Mouse (Mus musculus) testis, postnatal 14 days (tissue): ENCODE measurements at regions not wholly inside any gene's neighbourhood (a gene's known extent, or its start where the extent isn't known, plus 50 kb on each side); places are given as distances from the start of the nearest gene placed in this dataset.

ENCODE experiments used
- DNase-seq: peaks from one replicate; pipeline ENCODE4 v3.0.0; 2021; ENCODE audit warnings: low spot score

DNA sequence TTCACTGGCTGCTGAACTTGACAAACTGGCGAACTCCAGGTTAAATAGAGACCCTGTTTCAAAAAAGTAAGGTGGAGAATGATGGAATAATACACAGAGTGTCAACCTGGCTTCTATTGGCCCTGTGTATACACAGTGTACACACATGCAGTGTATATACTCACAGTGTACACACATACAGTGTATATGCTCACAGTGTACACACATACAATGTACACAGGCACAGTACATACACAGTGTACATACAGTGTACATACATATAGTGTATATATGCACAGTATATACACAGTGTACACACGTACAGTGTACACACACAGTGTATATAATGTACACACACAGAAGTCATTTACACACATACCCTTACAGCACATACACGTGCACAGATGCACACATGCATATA is 52.4 kb upstream of the Aldh1b1 start:
- DNase-seq, result no peak

DNA sequence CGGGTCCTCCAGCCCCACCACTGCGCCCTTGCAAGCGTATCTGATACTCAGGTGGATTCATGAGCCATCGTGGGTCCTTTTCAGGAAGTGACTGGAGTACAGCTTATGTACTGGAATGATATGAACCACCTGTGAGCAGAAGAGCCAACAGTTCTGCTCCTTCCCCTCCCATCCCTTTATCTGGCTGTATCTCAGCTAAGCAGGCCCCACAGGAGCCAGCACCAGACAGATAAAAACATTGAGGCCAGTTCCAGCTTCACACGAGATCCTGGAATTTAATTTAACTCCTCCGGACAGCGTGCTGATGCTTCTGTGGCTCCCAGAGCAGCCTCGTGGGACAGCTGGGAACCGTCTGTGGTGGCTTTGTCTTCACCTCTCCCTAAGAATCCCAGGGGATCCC is 53.1 kb upstream of the Aldh1b1 start:
- no peak for DNase-seq

DNA sequence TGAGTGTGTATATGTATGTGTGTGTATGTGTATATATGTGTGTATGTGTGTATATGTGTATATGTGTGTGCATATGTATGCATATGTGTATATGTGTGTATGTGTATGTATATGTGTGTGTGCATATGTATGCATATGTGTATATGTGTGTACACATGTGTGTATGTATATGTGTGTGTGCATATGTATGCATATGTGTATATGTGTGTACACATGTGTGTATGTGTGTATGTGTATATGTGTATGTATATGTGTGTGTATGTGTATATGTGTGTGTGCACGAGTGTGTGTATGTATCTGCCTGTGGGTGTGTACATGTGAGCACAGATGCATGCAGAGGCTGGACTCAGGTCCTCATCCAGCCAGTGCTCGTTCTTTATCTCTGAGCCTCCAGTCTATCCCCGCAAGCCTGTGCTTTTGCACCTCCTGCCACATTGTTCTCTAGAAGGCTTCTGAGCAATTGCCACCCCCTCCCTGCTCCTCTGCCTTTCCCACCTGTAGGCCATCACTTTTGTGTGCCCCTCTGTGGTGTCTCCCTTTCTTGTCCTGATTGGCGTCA is 53.9 kb upstream of the Aldh1b1 start:
- no peak for DNase-seq

DNA sequence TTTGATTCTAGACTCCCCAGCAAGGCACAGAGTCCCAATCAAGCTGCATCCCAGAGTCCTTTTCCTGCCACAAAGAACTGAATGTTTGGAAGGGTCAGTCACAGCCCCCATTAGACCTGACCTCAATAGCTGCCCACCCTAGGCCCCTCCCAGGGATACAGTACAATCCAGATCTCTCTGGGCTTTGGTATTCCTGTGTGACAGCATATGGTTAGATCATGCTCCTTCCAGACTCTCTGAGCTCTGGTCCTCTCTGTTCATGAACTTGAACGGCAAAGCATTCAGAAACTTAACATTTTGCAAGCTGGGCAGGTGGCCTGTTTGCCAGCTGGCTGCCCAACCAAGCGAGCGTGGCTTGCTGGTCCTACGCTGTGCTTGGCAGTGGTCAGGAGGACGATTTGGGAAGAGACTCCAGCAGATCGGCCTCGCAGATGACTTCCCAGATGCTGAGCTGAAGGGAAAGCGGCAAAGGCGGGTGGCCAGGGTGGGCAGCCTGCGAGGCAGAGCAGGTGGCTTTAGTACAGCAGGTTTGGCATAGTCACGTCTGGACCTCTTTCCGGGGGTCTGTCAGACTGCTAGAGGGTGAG is 58.0 kb upstream of the Aldh1b1 start:
- DNase-seq, result no peak

- DNase-seq, result no peak
Measured at GRCm38 (mm10) chr4:45740319-45740718, 58.5 kb upstream of the Aldh1b1 start.

DNA sequence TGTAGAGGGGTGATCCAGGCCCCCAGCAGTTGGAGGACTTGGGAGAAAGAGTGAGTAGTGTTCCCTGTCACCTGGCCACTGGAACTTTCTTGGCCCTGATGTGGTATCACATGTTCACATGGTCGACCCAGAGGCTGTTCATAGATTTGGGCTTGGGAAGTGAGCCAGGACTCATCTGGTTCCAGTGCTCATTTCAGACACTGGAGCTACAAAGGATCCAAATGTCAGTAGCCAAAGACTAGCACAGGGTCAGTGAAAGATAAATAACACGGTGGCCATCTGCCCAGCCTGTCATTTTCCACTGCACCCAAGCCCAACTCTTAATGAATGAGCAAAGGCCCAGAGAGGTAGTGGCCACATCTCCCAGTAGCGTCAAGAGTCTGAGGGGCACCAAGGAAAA is 59.1 kb upstream of the Aldh1b1 start:
- DNase-seq, result no peak

DNA sequence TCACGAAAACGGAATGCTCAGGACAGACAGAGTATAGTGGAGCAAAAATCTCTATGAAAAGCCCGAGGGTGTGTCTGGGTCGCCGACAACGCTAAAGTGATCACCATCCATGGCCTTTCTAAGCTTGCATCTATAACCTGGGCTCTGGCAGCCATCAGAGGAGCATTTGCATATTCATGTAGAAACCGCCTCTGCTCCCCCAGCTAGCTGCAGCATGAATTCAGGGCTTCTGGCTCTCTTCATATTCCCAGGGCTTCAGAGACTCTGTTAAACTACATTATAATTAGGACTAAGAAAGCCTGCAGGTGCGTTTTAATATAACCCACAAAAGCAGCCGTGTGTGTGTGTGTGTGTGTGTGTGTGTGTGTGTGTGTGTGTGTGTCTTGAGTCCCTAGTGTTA is 59.7 kb upstream of the Aldh1b1 start:
- DNase-seq, result no peak

GRCm38 (mm10) chr4:45738746-45739145 is 60.1 kb upstream of the Aldh1b1 start:
- no peak for DNase-seq

- no peak for DNase-seq
Measured at GRCm38 (mm10) chr4:45736215-45736815, 62.5 kb upstream of the Aldh1b1 start.

- DNase-seq, result no peak
Measured at GRCm38 (mm10) chr4:45734011-45734410, 64.8 kb upstream of the Aldh1b1 start.

GRCm38 (mm10) chr4:45730862-45731831 is 67.7 kb upstream of the Aldh1b1 start:
- no peak for DNase-seq

- DNase-seq, result no peak
Measured at GRCm38 (mm10) chr4:45729801-45730200, 69.0 kb upstream of the Aldh1b1 start.

DNA sequence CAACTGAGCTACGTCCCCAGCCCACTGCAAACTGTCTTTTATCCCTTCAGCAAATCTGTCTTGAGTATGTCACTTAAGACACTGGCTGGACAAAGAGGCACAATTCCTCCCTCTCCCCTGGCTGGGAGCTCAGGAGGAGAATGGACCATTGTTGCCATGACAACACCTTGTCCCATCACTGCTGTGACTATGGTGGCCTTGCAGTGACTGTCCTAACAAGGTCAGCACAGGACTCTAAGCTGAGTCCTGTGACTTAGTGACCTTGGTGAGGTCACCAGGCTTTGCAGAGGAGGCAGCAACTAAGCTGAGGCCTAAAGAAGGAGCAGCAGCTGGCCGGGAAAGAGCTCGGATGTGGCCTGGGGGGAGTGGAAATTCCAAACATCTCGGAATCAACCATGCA is 70.0 kb upstream of the Aldh1b1 start:
- DNase-seq, result no peak

DNA sequence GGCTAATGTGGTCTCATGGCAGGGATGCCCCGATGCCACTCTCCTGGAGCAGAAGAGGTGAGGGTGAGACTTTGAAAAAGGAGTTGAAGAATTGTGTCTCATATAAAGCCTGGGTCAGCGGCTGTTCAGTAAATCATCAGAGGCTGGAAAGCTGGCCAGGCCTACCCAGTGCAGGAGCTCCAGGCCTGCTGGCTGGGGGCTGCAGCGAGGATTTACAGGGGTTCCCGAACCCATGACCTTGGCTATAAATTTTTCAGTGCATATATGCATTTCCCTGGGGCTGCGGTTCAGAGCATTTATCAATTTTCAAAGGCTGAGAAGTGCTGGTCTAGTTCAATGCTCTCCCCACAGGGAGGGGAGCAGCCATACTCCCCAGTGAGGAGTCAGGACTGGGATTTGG is 70.9 kb upstream of the Aldh1b1 start:
- no peak for DNase-seq

DNA sequence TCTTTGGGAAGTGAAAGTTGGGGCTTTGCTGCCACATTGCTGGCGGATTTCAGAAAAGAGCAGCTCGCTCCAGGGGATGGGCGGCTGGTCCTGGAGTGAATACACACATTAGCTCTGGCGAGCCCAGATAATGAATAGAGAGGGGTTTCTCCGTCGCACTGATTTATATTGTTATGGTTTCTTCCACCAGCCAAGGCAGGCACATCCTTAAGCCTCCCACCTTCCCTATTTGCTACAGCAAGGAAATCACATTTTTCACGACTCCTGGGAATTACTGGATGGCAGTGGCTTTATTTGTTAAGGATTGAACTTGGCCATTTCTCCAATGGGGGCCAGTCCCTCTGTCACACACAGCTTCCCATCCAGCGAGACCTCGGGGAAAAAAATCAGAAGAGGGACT is 71.3 kb upstream of the Aldh1b1 start:
- DNase-seq, result no peak

DNA sequence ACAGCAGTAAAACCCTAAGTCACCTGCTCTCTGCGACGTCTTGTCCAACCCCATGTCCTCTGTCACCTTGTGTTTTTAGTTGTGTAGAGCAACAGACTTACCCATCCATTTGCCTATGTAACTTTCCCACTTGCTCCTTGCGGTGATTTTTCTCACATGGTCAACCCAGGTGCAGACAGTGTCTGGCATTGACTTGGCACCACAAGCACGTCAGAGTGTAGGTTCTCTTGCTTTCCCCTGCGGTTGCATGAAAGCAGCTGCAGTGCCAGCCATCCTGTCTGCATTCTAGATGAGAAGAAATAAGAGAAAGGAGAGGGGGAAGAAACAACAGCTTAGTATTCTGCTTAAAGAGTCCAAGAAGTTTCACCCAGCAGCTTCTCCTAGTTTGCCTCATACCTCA is 72.0 kb upstream of the Aldh1b1 start:
- DNase-seq, result no peak

DNA sequence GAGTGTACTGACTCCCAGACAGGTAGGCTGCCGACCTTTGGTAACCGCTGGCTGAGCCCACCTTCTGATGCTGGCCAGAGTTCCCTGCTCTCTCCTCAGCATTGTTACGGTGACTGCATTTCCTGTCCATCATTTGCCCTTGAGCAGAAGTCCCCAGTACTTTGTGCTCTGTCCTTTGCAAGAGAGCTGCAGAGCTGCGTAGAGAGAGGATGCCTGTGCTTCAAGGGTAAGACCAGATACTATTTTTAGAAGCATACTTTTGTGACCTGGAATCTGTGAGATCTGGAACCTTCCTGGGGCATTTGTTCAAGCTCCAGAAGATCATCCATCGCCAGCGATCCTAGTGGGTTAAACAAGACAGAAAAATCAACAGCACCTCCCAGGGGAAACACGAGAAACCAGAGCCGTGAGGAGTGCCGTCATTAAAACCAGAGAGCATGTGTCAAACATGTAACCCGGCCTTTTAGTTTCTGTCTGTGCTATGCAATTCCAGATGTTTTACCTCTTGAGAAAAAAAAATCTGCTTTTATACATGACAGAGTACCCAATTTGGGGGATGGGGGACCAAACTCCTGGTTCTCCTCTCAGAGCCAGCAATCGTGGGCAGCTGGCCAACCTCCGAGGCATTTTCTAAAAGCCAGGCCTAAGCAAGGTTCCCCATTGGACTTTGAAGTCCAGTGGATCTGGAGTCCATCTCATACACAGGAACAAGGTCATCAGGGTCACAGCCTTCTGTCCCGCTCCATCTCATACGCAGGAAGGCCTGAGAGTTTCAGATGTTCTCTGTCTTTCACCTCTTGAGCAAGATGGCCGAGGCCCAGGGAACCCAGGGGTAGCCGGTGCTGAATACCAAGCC is 73.5 kb upstream of the Aldh1b1 start:
- no peak for DNase-seq

DNA sequence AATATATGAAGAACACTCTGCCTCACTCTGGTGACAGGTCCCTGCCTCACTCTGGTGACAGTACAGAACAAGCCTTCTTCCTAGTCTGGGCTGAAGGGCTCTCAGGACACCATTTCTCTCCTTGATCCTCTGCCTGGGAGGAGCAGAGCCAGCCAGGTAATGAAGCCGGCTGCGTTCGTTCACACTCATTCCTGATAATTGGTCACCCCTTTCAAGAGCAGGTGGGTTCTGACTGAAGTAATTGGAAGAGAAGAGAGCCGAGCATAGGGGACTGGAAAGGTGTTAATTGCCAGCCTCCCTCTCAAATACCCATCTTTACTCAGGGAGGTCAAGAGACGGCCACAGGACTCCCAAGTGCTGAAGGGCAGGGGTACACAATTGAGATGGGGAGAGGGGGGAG is 78.5 kb upstream of the Aldh1b1 start:
- no peak for DNase-seq

DNA sequence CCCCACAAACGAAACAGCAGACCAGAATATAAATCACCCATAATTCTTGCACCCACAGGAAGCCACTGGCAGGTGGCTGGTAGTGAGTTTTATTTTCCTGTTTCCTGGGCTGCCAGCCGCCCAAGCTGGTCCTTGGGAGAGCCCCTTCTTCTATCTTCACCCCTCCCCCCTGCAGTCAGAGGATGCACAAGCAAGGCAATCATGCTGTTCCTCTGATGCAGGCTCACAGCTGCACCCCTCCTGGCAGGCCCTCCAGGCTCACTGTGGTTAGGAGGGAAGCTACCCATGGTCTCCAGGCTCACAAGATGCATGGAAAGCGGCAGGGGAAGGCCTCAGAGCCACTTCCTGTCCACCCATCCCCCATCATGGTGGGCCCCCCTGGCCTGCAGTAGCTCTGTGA is 79.3 kb upstream of the Aldh1b1 start:
- DNase-seq, result no peak

GRCm38 (mm10) chr4:45715878-45716277 is 82.9 kb upstream of the Aldh1b1 start:
- no peak for DNase-seq

- peak; percentile 77 for DNase-seq
Measured at GRCm38 (mm10) chr4:45713837-45714508, 84.8 kb upstream of the Aldh1b1 start.
